Mouse (Mus musculus): ENCODE results near the gene Slamf1.

The Slamf1 gene

DNA sequence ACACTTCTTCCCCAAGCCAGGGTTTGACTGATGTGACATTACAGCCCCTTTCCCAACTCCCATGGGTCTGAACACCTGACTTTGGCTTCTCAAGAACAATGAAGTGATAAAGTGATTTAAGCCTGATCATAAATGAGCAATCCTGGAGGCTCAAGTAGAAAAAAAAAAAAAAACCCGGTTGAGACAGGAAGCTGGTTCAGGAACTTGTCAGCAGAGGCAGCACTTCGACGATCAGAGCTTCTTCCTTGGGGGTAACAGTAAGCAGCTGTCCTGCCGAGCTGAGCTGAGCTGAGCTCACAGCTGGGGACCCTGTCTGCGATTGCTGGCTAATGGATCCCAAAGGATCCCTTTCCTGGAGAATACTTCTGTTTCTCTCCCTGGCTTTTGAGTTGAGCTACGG, at the start of gene Slamf1:
Gene Slamf1 (plus strand): TSS at position 230 of the 400 bp plus-strand sequence.
- no peak for DNase-seq (ENCODE audit: extremely low read depth, low read depth, low spot score)

- DNase-seq (ENCODE audit: extremely low read depth, low read depth, low spot score), result no peak
Observed at GRCm38 (mm10) chr1:171731195-171731594, 35.7 kb upstream of the Slamf1 start.

GRCm38 (mm10) chr1:171734898-171735297, 32.0 kb upstream of the Slamf1 start:
- DNase-seq (ENCODE audit: extremely low read depth, low read depth, low spot score), result no peak

GRCm38 (mm10) chr1:171748127-171748969, 18.6 kb upstream of the Slamf1 start:
- no peak for DNase-seq (ENCODE audit: extremely low read depth, low read depth, low spot score)

- DNase-seq (ENCODE audit: extremely low read depth, low read depth, low spot score), result no peak
Observed at GRCm38 (mm10) chr1:171761853-171762448, 5.0 kb upstream of the Slamf1 start.

DNA sequence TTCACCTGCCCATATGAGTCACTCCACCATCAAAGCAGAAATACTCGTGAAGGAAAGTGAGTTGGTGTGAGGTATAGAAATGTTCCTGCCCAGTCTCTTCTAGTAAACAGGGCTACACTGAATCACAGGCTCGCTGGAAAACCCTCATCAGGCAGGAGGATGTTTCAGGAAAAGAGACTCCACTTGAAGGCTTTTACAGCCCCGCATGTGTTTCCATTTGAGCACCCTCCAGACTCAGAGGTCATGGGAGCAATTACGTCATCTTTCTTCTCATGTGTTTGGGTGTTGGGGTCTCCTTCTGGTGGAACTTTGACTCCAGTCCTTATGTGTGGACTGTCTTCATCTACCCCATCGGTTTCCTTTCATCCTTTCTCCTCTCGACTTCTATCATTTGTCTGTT, 4.1 kb downstream of the Slamf1 start:
- no peak for DNase-seq (ENCODE audit: extremely low read depth, low read depth, low spot score)

DNA sequence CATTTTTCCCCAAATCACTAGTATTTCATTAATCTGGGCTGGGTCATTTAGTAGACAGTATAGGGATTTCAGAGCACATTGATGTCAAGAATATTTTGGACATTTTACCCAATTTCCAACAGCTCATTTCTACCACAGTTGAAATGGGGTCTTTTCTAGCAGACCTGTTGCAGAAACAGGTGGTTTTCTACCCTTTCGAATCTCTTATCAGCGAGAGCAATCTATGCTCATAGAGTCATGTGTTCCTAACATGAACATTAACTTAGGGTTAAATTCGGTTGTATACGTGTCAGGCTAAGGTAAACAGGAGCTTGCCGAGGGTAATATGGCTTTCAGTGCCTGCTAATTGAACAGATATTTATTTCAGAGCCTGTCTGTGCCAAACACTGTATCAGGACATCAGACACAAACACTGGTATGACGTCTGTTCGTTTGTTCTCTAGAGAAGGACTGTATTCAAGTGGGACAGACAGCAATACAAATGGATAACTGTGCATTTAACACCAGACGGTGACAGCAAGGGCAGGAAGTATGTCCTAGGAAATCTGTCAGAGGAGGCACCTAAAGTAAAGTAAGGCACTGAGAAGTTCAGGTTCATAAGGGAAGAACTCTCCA, 5.3 kb downstream of the Slamf1 start:
- no peak for DNase-seq (ENCODE audit: extremely low read depth, low read depth, low spot score)

DNA sequence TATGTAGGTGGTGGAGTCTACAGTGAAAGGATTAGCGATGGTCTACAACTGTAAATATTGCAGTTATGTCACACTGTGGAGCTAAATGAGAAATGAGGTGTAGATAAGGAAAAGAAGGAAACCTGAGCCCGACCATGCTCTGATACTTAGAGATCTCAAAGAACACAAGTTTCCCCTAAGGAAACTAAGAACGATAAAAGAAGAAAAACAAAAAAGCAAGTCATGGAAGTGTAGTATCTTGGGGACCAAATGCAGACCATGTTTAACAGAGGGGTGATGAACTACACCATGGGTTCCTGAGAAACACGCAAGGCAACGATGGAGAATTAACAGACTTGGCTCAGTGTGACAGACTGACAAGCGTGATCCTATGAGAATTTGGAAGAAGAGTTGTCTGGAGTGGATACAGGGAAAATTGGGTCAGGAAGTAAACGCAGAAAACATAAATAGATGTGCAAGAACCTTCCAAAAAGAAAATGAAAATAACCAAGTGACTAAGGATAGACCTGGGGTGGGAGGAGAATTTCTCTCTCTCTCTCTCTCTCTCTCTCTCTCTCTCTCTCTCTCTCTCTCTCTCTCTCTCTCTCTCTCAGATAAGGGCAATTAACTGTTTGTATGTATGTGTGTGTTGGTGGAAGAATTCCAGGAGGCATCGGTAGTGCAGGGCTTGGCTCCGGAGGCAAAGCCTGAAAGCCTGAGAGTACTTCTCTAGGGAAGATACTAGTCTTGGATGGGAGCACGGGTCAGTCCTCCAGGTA, 6.5 kb downstream of the Slamf1 start:
- no peak for DNase-seq (ENCODE audit: extremely low read depth, low read depth, low spot score)

- no peak for DNase-seq (ENCODE audit: extremely low read depth, low read depth, low spot score)
Observed at GRCm38 (mm10) chr1:171774266-171774665, 7.3 kb downstream of the Slamf1 start.

GRCm38 (mm10) chr1:171774678-171775077, 7.8 kb downstream of the Slamf1 start:
- no peak for DNase-seq (ENCODE audit: extremely low read depth, low read depth, low spot score)

GRCm38 (mm10) chr1:171775781-171776180, 8.9 kb downstream of the Slamf1 start:
- DNase-seq (ENCODE audit: extremely low read depth, low read depth, low spot score), result no peak

DNA sequence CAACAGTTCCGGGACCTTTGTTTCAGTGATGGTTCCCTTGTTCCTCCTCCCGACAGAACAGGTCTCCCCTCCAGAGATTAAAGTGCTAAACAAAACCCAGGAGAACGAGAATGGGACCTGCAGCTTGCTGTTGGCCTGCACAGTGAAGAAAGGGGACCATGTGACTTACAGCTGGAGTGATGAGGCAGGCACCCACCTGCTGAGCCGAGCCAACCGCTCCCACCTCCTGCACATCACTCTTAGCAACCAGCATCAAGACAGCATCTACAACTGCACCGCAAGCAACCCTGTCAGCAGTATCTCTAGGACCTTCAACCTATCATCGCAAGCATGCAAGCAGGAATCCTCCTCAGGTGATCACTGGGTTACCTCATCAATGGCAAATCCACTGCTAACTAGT, 10.1 kb downstream of the Slamf1 start:
- DNase-seq (ENCODE audit: extremely low read depth, low read depth, low spot score), result no peak

DNA sequence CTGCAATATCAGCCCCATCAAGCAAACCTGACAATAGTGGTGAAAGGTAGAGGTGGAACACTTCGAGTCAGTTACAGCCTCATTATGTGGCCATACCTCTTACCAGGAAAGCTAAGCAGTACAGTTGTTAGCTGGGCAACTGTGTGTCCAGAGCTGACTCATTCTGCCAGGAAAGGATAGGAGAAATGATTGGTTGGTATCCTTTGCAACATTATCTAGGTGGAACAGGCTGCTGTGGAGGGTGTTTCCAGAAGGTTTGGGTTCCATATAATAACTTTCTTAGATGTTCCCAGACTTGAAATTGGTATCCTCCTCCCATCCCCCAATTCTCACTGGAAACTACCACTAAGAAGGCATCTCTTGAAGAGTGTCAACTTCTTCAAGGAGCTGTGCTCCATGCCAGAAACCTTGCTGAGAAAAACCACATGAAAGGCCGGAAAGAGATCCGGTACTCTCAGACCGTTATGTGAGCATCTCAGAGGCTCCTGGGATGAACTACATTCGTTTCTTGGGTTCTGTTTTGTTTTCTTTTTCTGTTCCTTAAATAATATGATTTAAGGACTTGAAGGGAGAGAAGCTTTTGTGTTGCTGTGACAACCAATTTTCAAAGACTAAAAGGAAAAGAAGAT, 15.5 kb downstream of the Slamf1 start:
- DNase-seq (ENCODE audit: extremely low read depth, low read depth, low spot score), result no peak

DNA sequence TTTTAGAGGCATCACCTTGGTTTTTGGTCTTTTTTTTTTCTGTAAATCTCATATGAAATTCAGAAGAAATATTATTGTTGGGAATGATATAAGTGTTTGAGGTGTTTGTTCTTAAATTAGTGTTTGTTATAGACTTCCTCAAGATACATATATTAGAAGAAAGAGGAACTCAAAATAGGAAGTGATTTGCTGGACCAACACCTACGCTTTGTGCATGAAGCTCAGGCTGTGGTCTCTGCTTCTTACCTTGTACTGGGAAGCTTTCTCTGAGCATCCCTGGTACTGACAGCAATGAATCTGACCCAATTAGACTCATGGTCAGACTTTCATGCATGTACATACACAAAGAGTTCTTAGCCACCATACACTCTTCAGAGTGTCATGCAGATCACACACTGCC, 18.9 kb downstream of the Slamf1 start:
- DNase-seq (ENCODE audit: extremely low read depth, low read depth, low spot score), result no peak

DNA sequence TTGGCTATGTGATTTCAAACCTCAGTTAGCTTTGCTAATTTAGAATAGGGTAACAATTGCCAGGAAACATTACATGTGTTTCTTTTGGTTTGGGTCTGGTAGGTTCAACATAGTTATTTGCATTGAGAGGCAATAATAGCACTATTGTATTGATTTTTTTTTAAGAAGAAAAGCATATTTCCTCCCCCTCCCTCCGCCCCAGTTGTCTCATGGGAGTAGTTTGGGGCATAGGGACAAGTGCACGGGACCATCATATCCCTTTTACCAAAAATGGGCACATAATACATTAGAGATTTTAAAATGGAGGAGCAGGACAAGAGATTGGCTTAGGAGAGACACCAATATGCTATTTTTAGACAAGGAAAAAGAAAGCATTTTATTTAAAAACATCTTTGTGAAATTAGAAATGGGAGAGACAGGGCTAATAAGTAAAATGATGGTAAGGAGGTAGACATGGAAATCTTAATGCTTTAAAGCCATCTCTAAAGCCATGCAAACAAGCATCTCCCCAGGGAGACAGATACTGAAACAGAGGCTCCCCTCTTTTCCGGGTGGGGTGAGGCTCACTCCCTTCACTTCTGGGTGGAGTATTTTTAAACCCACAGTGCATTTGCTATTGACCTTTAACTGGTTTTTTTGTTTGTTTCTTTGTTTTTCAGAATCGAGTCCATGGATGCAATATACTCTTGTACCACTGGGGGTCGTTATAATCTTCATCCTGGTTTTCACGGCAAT, 20.5 kb downstream of the Slamf1 start:
- DNase-seq (ENCODE audit: extremely low read depth, low read depth, low spot score), result no peak

DNA sequence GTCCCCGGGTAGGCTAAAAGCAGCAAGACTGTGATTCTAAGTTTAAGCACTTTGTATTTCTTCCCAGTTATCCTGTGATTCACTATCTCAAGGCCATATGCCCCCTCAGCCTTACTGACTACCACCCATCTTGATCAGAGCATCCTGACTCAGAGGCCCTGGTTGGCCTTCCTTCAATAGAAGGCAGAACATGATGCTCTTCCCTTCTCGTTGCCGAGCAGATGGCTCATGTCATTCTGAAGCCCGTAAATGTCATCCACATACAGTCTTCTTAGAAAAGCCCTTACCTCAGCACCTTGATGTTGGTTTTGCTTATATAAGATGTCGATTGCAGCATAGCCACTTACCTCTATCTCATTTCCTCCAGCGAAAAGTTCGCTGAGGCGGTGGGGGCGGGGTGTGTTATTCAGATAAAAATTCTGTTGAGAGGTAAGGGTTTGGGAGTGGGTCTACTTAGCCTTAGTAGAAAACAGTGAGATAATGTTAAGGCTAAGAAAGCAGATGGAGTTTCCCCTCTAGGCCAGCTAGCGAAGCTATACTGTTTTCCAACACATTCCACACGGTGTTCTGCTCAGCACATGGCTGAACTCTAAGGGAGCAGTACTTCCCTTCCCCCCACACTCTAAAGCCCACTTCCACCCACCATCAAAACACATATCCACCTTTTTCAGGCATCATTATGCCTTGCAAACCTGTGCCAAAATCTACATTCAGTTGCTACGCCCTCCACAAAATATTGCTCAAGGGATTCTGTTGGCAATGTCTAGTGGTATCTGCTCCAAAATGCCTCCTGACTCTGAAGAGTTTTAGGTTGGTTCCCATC, 21.7 kb downstream of the Slamf1 start:
- no peak for DNase-seq (ENCODE audit: extremely low read depth, low read depth, low spot score)

GRCm38 (mm10) chr1:171789407-171789806, 22.5 kb downstream of the Slamf1 start:
- DNase-seq (ENCODE audit: extremely low read depth, low read depth, low spot score), result no peak

- no peak for DNase-seq (ENCODE audit: extremely low read depth, low read depth, low spot score)
Observed at GRCm38 (mm10) chr1:171791491-171791890, 24.6 kb downstream of the Slamf1 start.

DNA sequence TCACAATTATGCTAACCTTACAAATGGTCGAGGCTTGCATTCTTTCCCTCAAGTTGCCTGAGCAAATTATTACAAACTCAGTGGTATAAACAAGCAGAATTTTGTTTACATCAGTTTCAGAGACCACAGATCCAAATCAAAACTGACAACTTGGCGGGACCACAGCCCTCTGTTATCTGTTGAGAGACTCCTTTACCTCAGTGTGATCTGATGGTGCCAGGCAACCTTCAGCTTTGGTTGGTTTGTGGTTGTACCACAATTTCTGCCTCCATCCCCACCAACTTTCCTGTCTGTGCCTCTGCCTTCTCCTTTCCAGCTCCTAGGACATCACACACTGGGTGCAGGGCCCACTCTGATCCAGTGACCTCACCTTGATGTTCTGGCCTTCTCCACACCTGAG, 29.3 kb downstream of the Slamf1 start:
- no peak for DNase-seq (ENCODE audit: extremely low read depth, low read depth, low spot score)
